Mouse (Mus musculus): ENCODE data around the gene Rag1. TPM values are rescaled to one million over a fixed set of nuclear protein-coding genes. Genes with fewer than 3 reads are reported as not detected.

Rag1 gene
- total and polyA plus RNA-seq, 2 experiments from 2014 or later = 0.03 to 0.04 TPM

DNA sequence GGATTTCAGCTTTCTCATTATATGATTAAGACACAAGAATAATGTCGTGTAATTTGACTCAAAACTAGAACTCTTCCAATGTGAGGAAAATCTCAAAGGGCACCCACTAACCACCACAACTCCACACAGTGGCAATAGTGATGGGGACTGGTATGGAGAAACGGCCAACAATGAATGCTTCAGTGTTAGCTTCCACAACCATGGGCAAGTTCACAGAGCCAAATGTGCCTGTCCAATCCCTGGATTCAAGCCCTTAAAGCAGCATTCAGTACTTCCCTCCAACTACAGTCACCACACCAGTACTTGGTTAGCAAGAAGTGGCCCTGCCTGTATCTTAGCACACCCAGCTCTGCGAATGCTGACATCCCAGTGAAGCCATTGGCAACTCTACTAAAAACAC is 38.4 kb downstream of the Rag1 start:
- Histone ChIP-seq H3K9me3 (replicated peaks; ENCODE audit: control insufficient read depth, low read length) (no peaks in the 10 kb centered on the region), H3K4me1 (ENCODE audit: control insufficient read depth, insufficient read depth) (0 out of 2 replicates have a peak, but pooled peaks cover 6% of the 10 kb centered on the region), H3K27ac (ENCODE audit: low read depth) (no peak overlapping the region), H3K4me3 (ENCODE audit: low read depth, low read length) (no peak overlapping the region), H3K27me3 (ENCODE audit: control insufficient read depth, insufficient read depth, low read length) (no peaks in the 10 kb centered on the region), H3K9ac (replicated peaks; ENCODE audit: low read depth, low read length) (no peak overlapping the region), H3K36me3 (replicated peaks; ENCODE audit: control insufficient read depth, insufficient read depth, low read length) (peaks cover 4% of the 10 kb centered on the region; the same call in 1 of the 2 replicates), H3K4me2 (ENCODE audit: low read depth, low read length) (no peak overlapping the region)
- ATAC-seq (ENCODE audit: insufficient read depth, low read depth) = no peak
- WGBS = 81% methylated on average over 3 of the region's 3 CpGs
- TF ChIP-seq CTCF (IDR thresholded peaks at IDR 0.05; ENCODE audit: low read depth) = no peak
- DNase-seq (ENCODE audit: low spot score) = no peak

DNA sequence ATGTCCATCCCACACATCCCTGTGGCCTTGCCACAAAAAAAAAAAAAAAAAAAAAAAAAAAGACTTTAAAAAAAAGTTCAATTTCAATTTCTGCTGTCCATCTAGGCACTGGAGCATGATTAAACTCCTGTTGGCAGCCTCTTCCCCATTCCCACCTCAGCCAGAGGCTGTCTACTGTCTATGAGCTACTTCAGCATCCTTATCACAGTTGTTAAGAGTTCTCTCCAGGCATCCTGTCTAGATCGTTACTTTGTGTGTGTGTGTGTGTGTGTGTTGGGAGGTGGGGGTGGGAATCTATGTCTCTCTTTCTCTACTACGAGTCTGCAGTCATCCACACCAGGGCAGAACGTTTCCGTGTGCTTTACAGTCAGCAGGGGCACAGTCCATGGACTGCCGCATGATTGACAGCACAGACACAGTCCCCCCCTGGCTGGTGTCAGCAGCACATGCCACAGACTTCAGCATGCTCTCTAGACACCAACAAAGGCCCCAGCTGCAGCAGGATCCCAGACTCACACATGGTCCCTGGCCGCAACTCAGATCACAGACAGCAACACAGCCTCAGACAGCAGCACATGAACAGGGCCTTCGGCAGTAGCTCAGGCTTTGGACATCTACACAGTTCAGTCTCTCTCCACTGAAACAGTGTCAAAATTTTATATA is 40.9 kb downstream of the Rag1 start:
- Histone ChIP-seq H3K27ac (ENCODE audit: low read depth) (no peak overlapping the region), H3K36me3 (replicated peaks; ENCODE audit: control insufficient read depth, insufficient read depth, low read length) (peaks cover 4% of the 10 kb centered on the region; the same call in 1 of the 2 replicates), H3K4me2 (ENCODE audit: low read depth, low read length) (peak overlapping the region; percentile 25; the same call in 1 of the 2 replicates), H3K9ac (replicated peaks; ENCODE audit: low read depth, low read length) (no peak overlapping the region), H3K27me3 (ENCODE audit: control insufficient read depth, insufficient read depth, low read length) (no peaks in the 10 kb centered on the region), H3K4me1 (ENCODE audit: control insufficient read depth, insufficient read depth) (0 out of 2 replicates have a peak, but pooled peaks cover 6% of the 10 kb centered on the region), H3K9me3 (replicated peaks; ENCODE audit: control insufficient read depth, low read length) (no peaks in the 10 kb centered on the region), H3K4me3 (ENCODE audit: low read depth, low read length) (no peak overlapping the region)
- WGBS = 31% methylated on average over 7 of the region's 7 CpGs
- DNase-seq (ENCODE audit: low spot score) = peak; percentile 25
- no peak for TF ChIP-seq CTCF (IDR thresholded peaks at IDR 0.05; ENCODE audit: low read depth)
- no peak for TF ChIP-seq EP300 (IDR thresholded peaks at IDR 0.05; ENCODE audit: low read depth)
- peak; percentile 64 for ATAC-seq (ENCODE audit: insufficient read depth, low read depth)

DNA sequence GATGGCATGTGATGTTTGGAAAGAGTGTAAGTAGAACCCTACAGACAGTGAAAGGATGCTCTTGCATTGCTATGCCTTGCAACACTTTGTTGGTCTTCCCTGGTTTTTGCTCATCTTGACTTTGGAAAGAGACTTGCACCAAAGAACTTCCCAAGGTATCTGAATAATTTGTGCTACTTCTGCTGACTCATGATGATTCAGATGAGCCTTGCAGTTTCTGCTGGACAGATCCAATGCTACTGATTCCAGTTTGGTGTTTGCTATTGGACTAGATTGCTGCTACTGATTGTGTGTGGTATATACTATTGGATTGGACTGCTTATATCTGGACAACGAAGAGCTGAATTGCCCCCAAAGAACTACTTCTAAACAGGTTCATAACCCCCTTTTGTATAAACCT is 46.2 kb downstream of the Rag1 start:
- 86% methylated on average over 1 of the region's 1 CpGs for WGBS
- no peaks in the 10 kb centered on the region for H3K27me3 ChIP-seq (ENCODE audit: control insufficient read depth, insufficient read depth, low read length)

DNA sequence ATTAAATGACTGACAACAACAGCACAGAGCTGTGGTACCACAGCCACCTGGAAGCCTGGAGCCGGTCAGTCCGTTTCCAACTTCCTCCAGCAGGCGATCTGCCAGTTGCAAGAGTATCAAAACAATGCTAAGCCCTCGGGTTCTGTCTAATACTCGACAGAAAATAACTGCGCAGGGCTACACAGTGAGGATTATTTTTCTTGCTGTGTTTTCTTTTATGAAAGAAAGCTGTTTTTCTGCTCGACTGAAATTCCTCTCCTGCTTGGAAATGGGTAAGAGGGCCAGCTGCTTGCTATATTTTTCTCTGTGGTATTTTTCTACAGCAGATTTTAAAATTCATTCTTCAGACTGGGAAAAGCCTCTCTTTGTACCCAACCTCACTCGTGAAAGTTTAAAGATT is 48.6 kb downstream of the Rag1 start:
- 0 out of 2 replicates have a peak, but pooled peaks cover 5% of the 10 kb centered on the region for H3K9me3 ChIP-seq (replicated peaks; ENCODE audit: control insufficient read depth, low read length)
- H3K27me3 ChIP-seq (ENCODE audit: control insufficient read depth, insufficient read depth, low read length) = no peaks in the 10 kb centered on the region
- no peaks in the 10 kb centered on the region for H3K36me3 ChIP-seq (replicated peaks; ENCODE audit: control insufficient read depth, insufficient read depth, low read length)
- peak overlapping the region; percentile 40 for H3K4me2 ChIP-seq (ENCODE audit: low read depth, low read length)
- TF ChIP-seq CTCF (IDR thresholded peaks at IDR 0.05; ENCODE audit: low read depth) (no peak), EP300 (IDR thresholded peaks at IDR 0.05; ENCODE audit: low read depth) (no peak)
- no peak overlapping the region for H3K9ac ChIP-seq (replicated peaks; ENCODE audit: low read depth, low read length)
- WGBS = 27% methylated on average over 8 of the region's 8 CpGs
- H3K27ac ChIP-seq (ENCODE audit: low read depth) = peak overlapping the region; percentile 8; the same call in 1 of the 2 replicates
- 0 out of 2 replicates have a peak, but pooled peaks cover 3% of the 10 kb centered on the region for H3K4me1 ChIP-seq (ENCODE audit: control insufficient read depth, insufficient read depth)
- no peak overlapping the region; the same call in 1 of the 2 replicates for H3K4me3 ChIP-seq (ENCODE audit: low read depth, low read length)
- DNase-seq (ENCODE audit: low spot score) = peak; percentile 10
- ATAC-seq (ENCODE audit: insufficient read depth, low read depth) = no peak; the same call in 1 of the 2 replicates

More for the DNA sequence above, 46.2 kb downstream of the Rag1 start:
- Histone ChIP-seq H3K4me3 (ENCODE audit: low read depth, low read length) (no peak overlapping the region), H3K9ac (replicated peaks; ENCODE audit: low read depth, low read length) (no peak overlapping the region), H3K4me2 (ENCODE audit: low read depth, low read length) (no peak overlapping the region), H3K4me1 (ENCODE audit: control insufficient read depth, insufficient read depth) (0 out of 2 replicates have a peak, but pooled peaks cover 3% of the 10 kb centered on the region), H3K36me3 (replicated peaks; ENCODE audit: control insufficient read depth, insufficient read depth, low read length) (no peaks in the 10 kb centered on the region), H3K9me3 (replicated peaks; ENCODE audit: control insufficient read depth, low read length) (0 out of 2 replicates have a peak, but pooled peaks cover 5% of the 10 kb centered on the region), H3K27ac (ENCODE audit: low read depth) (no peak overlapping the region)
- ATAC-seq (ENCODE audit: insufficient read depth, low read depth) (no peak), DNase-seq (ENCODE audit: low spot score) (no peak)
- no peak for TF ChIP-seq EP300 (IDR thresholded peaks at IDR 0.05; ENCODE audit: low read depth)
- TF ChIP-seq CTCF (IDR thresholded peaks at IDR 0.05; ENCODE audit: low read depth) = no peak

DNA sequence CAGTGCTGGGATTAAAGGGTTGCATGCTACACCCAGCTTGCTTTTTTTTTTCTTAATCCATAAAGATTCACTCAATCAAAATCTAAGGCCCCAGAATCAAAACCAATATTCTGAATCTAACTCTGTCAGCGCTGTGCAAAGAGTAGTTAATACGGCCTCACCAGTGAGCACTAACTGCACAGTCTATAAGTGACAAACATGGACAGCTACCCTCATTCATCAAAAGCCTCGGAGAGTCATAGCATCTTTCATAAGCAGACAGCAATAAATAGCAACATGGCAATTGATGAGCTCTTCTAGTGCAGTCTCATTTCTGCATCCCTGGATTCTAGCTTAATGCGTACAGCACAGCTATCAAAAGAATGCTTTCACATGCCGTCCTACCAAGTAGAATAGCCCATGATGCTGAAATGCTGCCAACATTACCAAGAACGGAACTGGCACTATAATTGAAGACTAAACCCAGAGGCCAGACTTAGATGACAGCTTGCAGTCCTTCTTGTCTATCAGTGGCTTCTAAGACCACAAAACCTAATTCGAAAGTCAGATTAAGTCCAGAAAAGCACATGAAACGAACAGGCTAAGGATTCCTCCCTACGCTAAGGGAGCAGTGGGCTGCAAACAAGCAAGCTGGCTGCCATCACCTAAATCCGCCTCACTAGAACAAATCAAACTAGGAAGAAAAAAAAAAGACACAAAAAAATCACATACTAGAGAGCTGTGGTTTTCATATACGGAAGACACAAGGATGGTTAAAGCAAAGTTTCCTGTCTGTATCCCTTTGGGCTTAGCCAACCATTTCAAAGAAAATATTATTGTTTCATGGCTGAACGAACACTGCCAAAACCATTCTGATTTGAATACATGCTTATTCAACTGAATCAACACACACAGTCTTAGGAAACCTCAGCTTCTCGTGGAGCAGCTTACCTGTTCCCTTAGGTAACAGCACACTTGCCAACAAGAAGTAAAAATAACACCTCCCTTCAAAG is 50.8 kb downstream of the Rag1 start:
- WGBS = 61% methylated on average over 13 of the region's 13 CpGs

More for the DNA sequence above, 50.8 kb downstream of the Rag1 start:
- peak; percentile 41; the same call in 1 of the 2 replicates for ATAC-seq (ENCODE audit: insufficient read depth, low read depth)
- Histone ChIP-seq H3K9ac (replicated peaks; ENCODE audit: low read depth, low read length) (no peak overlapping the region), H3K4me1 (ENCODE audit: control insufficient read depth, insufficient read depth) (0 out of 2 replicates have a peak, but pooled peaks cover 3% of the 10 kb centered on the region), H3K27ac (ENCODE audit: low read depth) (no peak overlapping the region), H3K4me3 (ENCODE audit: low read depth, low read length) (no peak overlapping the region), H3K27me3 (ENCODE audit: control insufficient read depth, insufficient read depth, low read length) (no peaks in the 10 kb centered on the region), H3K4me2 (ENCODE audit: low read depth, low read length) (peak overlapping the region; percentile 36), H3K36me3 (replicated peaks; ENCODE audit: control insufficient read depth, insufficient read depth, low read length) (no peaks in the 10 kb centered on the region), H3K9me3 (replicated peaks; ENCODE audit: control insufficient read depth, low read length) (0 out of 2 replicates have a peak, but pooled peaks cover 5% of the 10 kb centered on the region)
- TF ChIP-seq EP300 (IDR thresholded peaks at IDR 0.05; ENCODE audit: low read depth) (no peak), CTCF (IDR thresholded peaks at IDR 0.05; ENCODE audit: low read depth) (no peak)
- peak; percentile 9 for DNase-seq (ENCODE audit: low spot score)

Measured in heart, postnatal 0 days (tissue).